Mouse (Mus musculus) stomach, postnatal 0 days (tissue): ENCODE measurements at regions not wholly inside any gene's neighbourhood (a gene's known extent, or its start where the extent isn't known, plus 50 kb on each side); places are given as distances from the start of the nearest gene placed in this dataset.
A peak's percentile ranks its signal among the peaks of the same experiment; 100 is the strongest.

ENCODE experiments used
- ATAC-seq: fragments of 200-750 bp; cut with Nextera tagmentation; 2 replicates; pipeline ENCODE4 v1.8.0; 2017; ENCODE audit not compliant: low FRiP score, low TSS enrichment
- DNase-seq: peaks from one replicate; pipeline ENCODE4 v3.0.0-alpha.2; 2016; ENCODE audit warnings: low spot score
- H3K27ac ChIP-seq: fragments of 300-500 bp; sonication (generic); replicated peaks from 2 replicates; pipeline ENCODE4 v1.5.1; 2014; ENCODE audit warnings: mild to moderate bottlenecking, control low read depth
- H3K27me3 ChIP-seq: fragments of 300-500 bp; sonication (generic); 2 replicates; pipeline ENCODE4 v1.6.1; 2014; ENCODE audit warnings: low read length; ENCODE audit not compliant: control insufficient read depth, insufficient read depth
- H3K36me3 ChIP-seq: fragments of 300-500 bp; sonication (generic); 2 replicates; pipeline ENCODE4 v1.6.1; 2014; ENCODE audit warnings: low read length, mixed read lengths; ENCODE audit not compliant: control insufficient read depth, insufficient read depth
- H3K4me1 ChIP-seq: fragments of 300-500 bp; sonication (generic); replicated peaks from 2 replicates; pipeline ENCODE4 v1.6.1; 2014; ENCODE audit warnings: antibody characterized with exemption; ENCODE audit not compliant: control insufficient read depth, insufficient read depth
- H3K4me2 ChIP-seq: fragments of 300-500 bp; sonication (generic); replicated peaks from 2 replicates; pipeline ENCODE4 v1.6.1; 2014; ENCODE audit warnings: low read depth, mild to moderate bottlenecking, control low read depth, moderate library complexity
- H3K4me3 ChIP-seq: fragments of 300-500 bp; sonication (generic); 2 replicates; pipeline ENCODE4 v1.5.1; 2014; ENCODE audit warnings: low read depth, low read length, control low read depth
- H3K9ac ChIP-seq: fragments of 300-500 bp; sonication (generic); 2 replicates; pipeline ENCODE4 v1.6.1; 2014; ENCODE audit warnings: mild to moderate bottlenecking, low read length, control low read depth, mixed read lengths
- H3K9me3 ChIP-seq: fragments of 300-500 bp; sonication (generic); 2 replicates; pipeline ENCODE4 v1.6.1; 2016; ENCODE audit warnings: low read length; ENCODE audit not compliant: control insufficient read depth
- CTCF ChIP-seq: IDR thresholded peaks from 2 replicates; pipeline ENCODE4 v1.5.1; 2016; ENCODE audit warnings: antibody characterized with exemption, low read depth, mild to moderate bottlenecking, moderate library complexity
- EP300 ChIP-seq: optimal IDR thresholded peaks from 2 replicates; pipeline ENCODE3; 2016; ENCODE audit warnings: antibody characterized with exemption
- WGBS: fragments of 180-500 bp; shearing (Covaris S2); extraction: QIAGEN DNeasy Blood & Tissue Kit; methylation state at CpG from one replicate; pipeline ENCODE4 v1.1.7; 2014; 5-methylcytosine and 5-hydroxymethylcytosine counted together

GRCm38 (mm10) chr7:67443666-67444065 is 71.0 kb upstream of the Mef2a start:
- no peaks in the 10 kb centered on the region for H3K9me3 ChIP-seq
- ATAC-seq = peak; percentile 19; the same call in 1 of the 2 replicates
- TF ChIP-seq EP300 = no peak
- no peaks in the 10 kb centered on the region for H3K36me3 ChIP-seq
- no peak overlapping the region for H3K9ac ChIP-seq
- peak overlapping the region; percentile 89 for H3K27ac ChIP-seq
- H3K4me1 ChIP-seq = peaks cover 10% of the 10 kb centered on the region; the same call in 1 of the 2 replicates
- no peak overlapping the region for H3K4me3 ChIP-seq
- H3K27me3 ChIP-seq = no peaks in the 10 kb centered on the region
- no peak for DNase-seq
- WGBS = 51% methylated on average over 3 of the region's 3 CpGs
- peak overlapping the region; percentile 1; the same call in 1 of the 2 replicates for H3K4me2 ChIP-seq

GRCm38 (mm10) chr7:67443001-67443555 is 70.4 kb upstream of the Mef2a start:
- 11% methylated on average over 12 of the region's 12 CpGs for WGBS
- Histone ChIP-seq H3K4me3 (no peak overlapping the region), H3K9me3 (no peaks in the 10 kb centered on the region), H3K4me1 (peaks cover 10% of the 10 kb centered on the region; the same call in 1 of the 2 replicates), H3K4me2 (peak overlapping the region; percentile 1; the same call in 1 of the 2 replicates), H3K36me3 (no peaks in the 10 kb centered on the region), H3K27me3 (no peaks in the 10 kb centered on the region), H3K9ac (no peak overlapping the region), H3K27ac (peak overlapping the region; percentile 89)
- ATAC-seq (peak; percentile 71), DNase-seq (no peak)
- no peak for TF ChIP-seq EP300
- TF ChIP-seq CTCF = 0 out of 2 replicates have a peak, but pooled peaks have one; percentile 21

GRCm38 (mm10) chr7:67442284-67442683 is 69.6 kb upstream of the Mef2a start:
- DNase-seq (no peak), ATAC-seq (no peak)
- WGBS = 43% methylated on average over 7 of the region's 7 CpGs
- Histone ChIP-seq H3K36me3 (no peaks in the 10 kb centered on the region), H3K9me3 (no peaks in the 10 kb centered on the region), H3K4me3 (no peak overlapping the region), H3K9ac (no peak overlapping the region), H3K4me2 (no peak overlapping the region), H3K4me1 (peaks cover 13% of the 10 kb centered on the region), H3K27me3 (no peaks in the 10 kb centered on the region), H3K27ac (peak overlapping the region; percentile 89; the same call in 1 of the 2 replicates)
- TF ChIP-seq CTCF = no peak
- no peak for TF ChIP-seq EP300

- WGBS = 86% methylated on average over 8 of the region's 8 CpGs
- no peak for ATAC-seq
- no peak overlapping the region for H3K4me2 ChIP-seq
- no peak overlapping the region for H3K9ac ChIP-seq
- H3K27ac ChIP-seq = no peak overlapping the region
- TF ChIP-seq CTCF (no peak), EP300 (no peak)
- no peak for DNase-seq
- peaks cover 21% of the 10 kb centered on the region for H3K4me1 ChIP-seq
- H3K36me3 ChIP-seq = no peaks in the 10 kb centered on the region
- no peak overlapping the region for H3K4me3 ChIP-seq
- H3K9me3 ChIP-seq = no peaks in the 10 kb centered on the region
- no peaks in the 10 kb centered on the region for H3K27me3 ChIP-seq
Observed at GRCm38 (mm10) chr7:67440806-67441205, 68.1 kb upstream of the Mef2a start.

- peaks cover 12% of the 10 kb centered on the region for H3K4me1 ChIP-seq
Observed at GRCm38 (mm10) chr7:67437216-67438006, 64.8 kb upstream of the Mef2a start.

More at GRCm38 (mm10) chr7:67437216-67438006, 64.8 kb upstream of the Mef2a start:
- Histone ChIP-seq H3K4me3 (no peak overlapping the region), H3K36me3 (no peaks in the 10 kb centered on the region), H3K9me3 (no peaks in the 10 kb centered on the region), H3K4me2 (no peak overlapping the region), H3K27ac (no peak overlapping the region; the same call in 1 of the 2 replicates), H3K27me3 (no peaks in the 10 kb centered on the region), H3K9ac (no peak overlapping the region)
- peak; percentile 72; the same call in 1 of the 2 replicates for ATAC-seq
- DNase-seq = no peak
- 62% methylated on average over 8 of the region's 8 CpGs for WGBS
- TF ChIP-seq EP300 = no peak
- no peak for TF ChIP-seq CTCF
